Mouse (Mus musculus) erythroblast, adult 5-6 weeks (primary cell): ENCODE results near the gene Notum. TPM values are rescaled to one million over a fixed set of nuclear protein-coding genes. Genes with fewer than 3 reads are reported as not detected.

ENCODE experiments used
- total RNA-seq, 2 experiments: library from RNA; stranded (forward) in 1 of 2; stranded (reverse) in 1 of 2; fragments of 150-400 nt in 1 of 2; fragments of 200-764, 138-1000 nt in 1 of 2; gene quantifications; 2 replicates each; pipeline versions ENCODE4 v1.2.3 to v1.2.4; 2015 to 2017; ENCODE audit warnings: low replicate concordance in 2 of 2

The Notum gene
- total RNA-seq, 2 experiments from 2014 or later: not detected

Other genes starting within 250 kb of the Notum start
Only the 30 nearest of the 32 such genes appear.
- gene Pde6g, start 207.7 kb downstream of the Notum start, total RNA-seq (2015; ENCODE audit: low replicate concordance): not detected in 2 replicates
- gene Pde6g, start 207.7 kb downstream of the Notum start, total RNA-seq (2017; ENCODE audit: low replicate concordance): not detected in 2 replicates
- 7.3 TPM in 1 of 2 replicates, not detected in the other for gene Oxld1, start 203.1 kb downstream of the Notum start, total RNA-seq (2015; ENCODE audit: low replicate concordance)
- gene Oxld1, start 203.1 kb downstream of the Notum start, total RNA-seq (2017; ENCODE audit: low replicate concordance): 6.1 and 6.9 TPM in 2 replicates
- 1.5 and 2.1 TPM in 2 replicates for gene Ccdc137, start 203.1 kb downstream of the Notum start, total RNA-seq (2015; ENCODE audit: low replicate concordance)
- 1.5 and 16.8 TPM in 2 replicates for gene Ccdc137, start 203.1 kb downstream of the Notum start, total RNA-seq (2017; ENCODE audit: low replicate concordance)
- 4.2 and 5.9 TPM in 2 replicates for gene Arl16, start 193.6 kb downstream of the Notum start, total RNA-seq (2015; ENCODE audit: low replicate concordance)
- 3.3 TPM in 1 of 2 replicates, not detected in the other for gene Arl16, start 193.6 kb downstream of the Notum start, total RNA-seq (2017; ENCODE audit: low replicate concordance)
- 12.1 and 16.1 TPM in 2 replicates for gene Mrpl12, start 176.6 kb downstream of the Notum start, total RNA-seq (2015; ENCODE audit: low replicate concordance)
- gene Mrpl12, start 176.6 kb downstream of the Notum start, total RNA-seq (2017; ENCODE audit: low replicate concordance): 12.1 and 15.6 TPM in 2 replicates
- gene Slc25a10, start 169.3 kb downstream of the Notum start, total RNA-seq (2015; ENCODE audit: low replicate concordance): 6.9 and 11.1 TPM in 2 replicates
- 4.7 and 6.0 TPM in 2 replicates for gene Slc25a10, start 169.3 kb downstream of the Notum start, total RNA-seq (2017; ENCODE audit: low replicate concordance)
- not detected in 2 replicates for gene Gcgr, start 130.5 kb downstream of the Notum start, total RNA-seq (2015; ENCODE audit: low replicate concordance)
- not detected in 2 replicates for gene Gcgr, start 130.5 kb downstream of the Notum start, total RNA-seq (2017; ENCODE audit: low replicate concordance)
- 8.1 and 17.6 TPM in 2 replicates for gene Mcrip1, start 111.4 kb downstream of the Notum start, total RNA-seq (2015; ENCODE audit: low replicate concordance)
- gene Mcrip1, start 111.4 kb downstream of the Notum start, total RNA-seq (2017; ENCODE audit: low replicate concordance): 3.2 and 9.6 TPM in 2 replicates
- gene Ppp1r27, start 110.0 kb downstream of the Notum start, total RNA-seq (2015; ENCODE audit: low replicate concordance): not detected in 2 replicates
- not detected in 2 replicates for gene Ppp1r27, start 110.0 kb downstream of the Notum start, total RNA-seq (2017; ENCODE audit: low replicate concordance)
- 108 and 148 TPM in 2 replicates for gene P4hb, start 87.9 kb downstream of the Notum start, total RNA-seq (2015; ENCODE audit: low replicate concordance)
- gene P4hb, start 87.9 kb downstream of the Notum start, total RNA-seq (2017; ENCODE audit: low replicate concordance): 136 and 145 TPM in 2 replicates
- 101 and 127 TPM in 2 replicates for gene Arhgdia, start 79.6 kb downstream of the Notum start, total RNA-seq (2015; ENCODE audit: low replicate concordance)
- gene Arhgdia, start 79.6 kb downstream of the Notum start, total RNA-seq (2017; ENCODE audit: low replicate concordance): 35.7 and 38.1 TPM in 2 replicates
- 60.6 and 67.8 TPM in 2 replicates for gene Alyref, start 62.8 kb downstream of the Notum start, total RNA-seq (2015; ENCODE audit: low replicate concordance)
- 86.1 and 86.4 TPM in 2 replicates for gene Alyref, start 62.8 kb downstream of the Notum start, total RNA-seq (2017; ENCODE audit: low replicate concordance)
- gene Anapc11, start 62.8 kb downstream of the Notum start, total RNA-seq (2015; ENCODE audit: low replicate concordance): 15.0 and 16.9 TPM in 2 replicates
- 0.56 and 6.5 TPM in 2 replicates for gene Anapc11, start 62.8 kb downstream of the Notum start, total RNA-seq (2017; ENCODE audit: low replicate concordance)
- not detected in 2 replicates for gene Npb, start 52.7 kb downstream of the Notum start, total RNA-seq (2015; ENCODE audit: low replicate concordance)
- not detected in 2 replicates for gene Npb, start 52.7 kb downstream of the Notum start, total RNA-seq (2017; ENCODE audit: low replicate concordance)
- gene Pcyt2, start 43.2 kb downstream of the Notum start, total RNA-seq (2015; ENCODE audit: low replicate concordance): 7.7 and 20.7 TPM in 2 replicates
- gene Pcyt2, start 43.2 kb downstream of the Notum start, total RNA-seq (2017; ENCODE audit: low replicate concordance): 19.8 and 39.8 TPM in 2 replicates
- gene Sirt7, start 35.9 kb downstream of the Notum start, total RNA-seq (2015; ENCODE audit: low replicate concordance): 21.9 and 26.1 TPM in 2 replicates
- gene Sirt7, start 35.9 kb downstream of the Notum start, total RNA-seq (2017; ENCODE audit: low replicate concordance): 48.8 and 52.1 TPM in 2 replicates
- 65.3 and 78.0 TPM in 2 replicates for gene Mafg, start 27.6 kb downstream of the Notum start, total RNA-seq (2015; ENCODE audit: low replicate concordance)
- 137 and 154 TPM in 2 replicates for gene Mafg, start 27.6 kb downstream of the Notum start, total RNA-seq (2017; ENCODE audit: low replicate concordance)
- gene Pycr1, start 17.4 kb downstream of the Notum start, total RNA-seq (2015; ENCODE audit: low replicate concordance): 2.3 TPM in 1 of 2 replicates, not detected in the other
- gene Pycr1, start 17.4 kb downstream of the Notum start, total RNA-seq (2017; ENCODE audit: low replicate concordance): not detected in 2 replicates
- gene Myadml2, start 13.0 kb downstream of the Notum start, total RNA-seq (2015; ENCODE audit: low replicate concordance): not detected in 2 replicates
- not detected in 2 replicates for gene Myadml2, start 13.0 kb downstream of the Notum start, total RNA-seq (2017; ENCODE audit: low replicate concordance)
- 16.7 and 17.6 TPM in 2 replicates for gene Aspscr1, start 11.8 kb upstream of the Notum start, total RNA-seq (2015; ENCODE audit: low replicate concordance)
- gene Aspscr1, start 11.8 kb upstream of the Notum start, total RNA-seq (2017; ENCODE audit: low replicate concordance): 10.7 and 15.9 TPM in 2 replicates
- gene Cenpx, start 52.6 kb upstream of the Notum start, total RNA-seq (2015; ENCODE audit: low replicate concordance): 24.5 and 59.8 TPM in 2 replicates
- 2.2 and 10.8 TPM in 2 replicates for gene Cenpx, start 52.6 kb upstream of the Notum start, total RNA-seq (2017; ENCODE audit: low replicate concordance)
- gene Lrrc45, start 52.8 kb upstream of the Notum start, total RNA-seq (2015; ENCODE audit: low replicate concordance): 1.5 and 2.3 TPM in 2 replicates
- gene Lrrc45, start 52.8 kb upstream of the Notum start, total RNA-seq (2017; ENCODE audit: low replicate concordance): 3.7 and 7.0 TPM in 2 replicates
- gene Rac3, start 60.3 kb upstream of the Notum start, total RNA-seq (2015; ENCODE audit: low replicate concordance): 3.3 TPM in 1 of 2 replicates, not detected in the other
- gene Rac3, start 60.3 kb upstream of the Notum start, total RNA-seq (2017; ENCODE audit: low replicate concordance): not detected in 2 replicates
- 6.1 and 6.5 TPM in 2 replicates for gene Dcxr, start 66.1 kb upstream of the Notum start, total RNA-seq (2015; ENCODE audit: low replicate concordance)
- gene Dcxr, start 66.1 kb upstream of the Notum start, total RNA-seq (2017; ENCODE audit: low replicate concordance): 1.9 and 3.1 TPM in 2 replicates
- gene Cbr2, start 70.9 kb upstream of the Notum start, total RNA-seq (2015; ENCODE audit: low replicate concordance): 9.0 TPM in 1 of 2 replicates, not detected in the other
- not detected in 2 replicates for gene Cbr2, start 70.9 kb upstream of the Notum start, total RNA-seq (2017; ENCODE audit: low replicate concordance)
- gene Hmga1b, start 101.6 kb upstream of the Notum start, total RNA-seq (2015; ENCODE audit: low replicate concordance): 7.1 and 52.7 TPM in 2 replicates
- 0.77 and 7.7 TPM in 2 replicates for gene Hmga1b, start 101.6 kb upstream of the Notum start, total RNA-seq (2017; ENCODE audit: low replicate concordance)
- gene Rfng, start 123.0 kb upstream of the Notum start, total RNA-seq (2015; ENCODE audit: low replicate concordance): 0.58 and 5.0 TPM in 2 replicates
- gene Rfng, start 123.0 kb upstream of the Notum start, total RNA-seq (2017; ENCODE audit: low replicate concordance): 0.60 and 1.3 TPM in 2 replicates
- gene Gps1, start 123.1 kb upstream of the Notum start, total RNA-seq (2015; ENCODE audit: low replicate concordance): 22.8 and 28.4 TPM in 2 replicates
- gene Gps1, start 123.1 kb upstream of the Notum start, total RNA-seq (2017; ENCODE audit: low replicate concordance): 16.2 and 18.1 TPM in 2 replicates
- gene Dus1l, start 135.2 kb upstream of the Notum start, total RNA-seq (2015; ENCODE audit: low replicate concordance): 10.0 and 12.5 TPM in 2 replicates
- gene Dus1l, start 135.2 kb upstream of the Notum start, total RNA-seq (2017; ENCODE audit: low replicate concordance): 6.4 and 8.5 TPM in 2 replicates
- 6.5 and 7.9 TPM in 2 replicates for gene Fasn, start 163.4 kb upstream of the Notum start, total RNA-seq (2015; ENCODE audit: low replicate concordance)
- 2.6 TPM in 2 replicates for gene Fasn, start 163.4 kb upstream of the Notum start, total RNA-seq (2017; ENCODE audit: low replicate concordance)